Mouse (Mus musculus) megakaryocyte-erythroid progenitor cell, adult 5-6 weeks (primary cell): ENCODE results near the gene Dbp. TPM values are rescaled to one million over a fixed set of nuclear protein-coding genes. Genes with fewer than 3 reads are reported as not detected.

Source experiments
- ATAC-seq: replicated peaks from 2 replicates; pipeline ENCODE4 v1.8.0; 2016; ENCODE audit warnings: mild to moderate bottlenecking, inconsistent platforms; ENCODE audit not compliant: severe bottlenecking, poor library complexity, low FRiP score, low TSS enrichment
- total RNA-seq, 2 experiments: library from RNA; stranded (forward) in 1 of 2; stranded (reverse) in 1 of 2; fragments of 200-1000, 215-1000 nt in 1 of 2; fragments of >200 nt in 1 of 2; fragmentation: Nextera tagmentation in 1 of 2; gene quantifications; 2 replicates each; pipeline ENCODE4 v1.2.3; 2014 to 2017

The Dbp gene
- total RNA-seq, 2 experiments from 2014 or later, result 5.6 to 7.1 TPM

DNA sequence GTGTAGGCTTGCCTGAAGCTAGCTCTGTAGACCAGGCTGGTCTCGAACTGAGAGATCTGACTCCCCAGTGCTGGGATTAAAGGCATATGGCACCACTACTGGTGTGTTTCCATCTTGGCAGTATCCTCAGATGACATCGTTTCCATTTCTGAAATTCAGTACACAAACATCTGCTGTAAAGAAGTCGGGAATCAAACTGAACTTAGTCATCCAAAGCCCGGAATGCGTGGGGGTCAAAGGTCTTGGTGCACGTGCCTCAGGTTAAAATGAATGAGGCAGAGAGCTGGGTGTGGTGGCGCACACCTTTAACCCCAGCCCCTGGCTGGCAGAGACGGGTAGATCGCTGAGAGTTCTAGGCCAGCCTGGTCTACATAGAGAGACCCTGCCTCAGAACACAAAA, 45.3 kb downstream of the Dbp start:
- no peak for ATAC-seq

DNA sequence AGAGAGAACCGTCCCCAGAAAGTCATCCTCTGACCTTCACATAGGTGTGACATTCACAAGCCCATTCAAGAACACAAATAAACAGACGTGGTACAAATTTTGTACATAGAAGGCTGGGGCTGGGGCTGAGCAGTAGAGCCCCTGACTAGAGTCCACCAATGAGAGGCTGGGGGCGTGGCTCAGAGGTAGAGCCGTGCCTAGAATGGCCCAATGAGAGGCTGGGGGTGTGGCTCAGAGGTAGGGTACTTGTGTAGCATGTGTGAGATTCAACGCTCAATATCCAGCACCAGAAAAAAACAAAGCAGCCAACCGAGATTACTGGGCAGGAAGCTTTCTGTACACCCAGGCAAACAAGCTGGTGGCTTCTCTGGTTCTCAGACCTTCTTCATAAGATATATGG, 50.8 kb downstream of the Dbp start:
- ATAC-seq, result no peak

DNA sequence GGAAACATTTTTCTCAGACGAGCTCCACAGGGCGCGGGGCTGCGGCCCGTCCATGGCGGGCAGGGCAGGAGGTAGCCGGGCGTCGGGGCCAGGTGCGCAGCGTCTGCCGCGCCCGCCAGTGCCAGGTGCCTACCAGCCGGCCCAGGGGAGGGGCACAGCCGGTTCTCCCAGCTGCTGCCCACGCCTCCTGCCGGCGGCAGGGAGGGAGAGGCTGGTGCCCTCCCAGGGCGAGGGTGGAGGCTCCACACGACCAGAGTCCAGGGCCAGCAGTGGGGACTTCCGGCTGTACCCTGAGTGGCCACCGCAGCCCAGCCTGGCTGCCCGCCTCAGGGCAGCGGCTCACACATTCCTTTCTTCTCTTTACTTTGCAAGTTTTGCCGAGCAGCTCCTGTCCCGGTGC, 54.5 kb downstream of the Dbp start:
- no peak for ATAC-seq

Other genes starting within 250 kb of the Dbp start
Only the 30 nearest of the 34 such genes appear.
- not detected in 2 replicates for gene Gm45808, start 218.3 kb upstream of the Dbp start, total RNA-seq (2014; fragmentation: Nextera tagmentation)
- gene Gm45808, start 218.3 kb upstream of the Dbp start, total RNA-seq (2017), result not detected in 2 replicates
- 1.9 and 2.5 TPM in 2 replicates for gene Dhdh, start 216.3 kb upstream of the Dbp start, total RNA-seq (2014; fragmentation: Nextera tagmentation)
- 1.8 and 3.5 TPM in 2 replicates for gene Dhdh, start 216.3 kb upstream of the Dbp start, total RNA-seq (2017)
- gene Nucb1, start 194.7 kb upstream of the Dbp start, total RNA-seq (2014; fragmentation: Nextera tagmentation), result 100 and 140 TPM in 2 replicates
- 285 and 323 TPM in 2 replicates for gene Nucb1, start 194.7 kb upstream of the Dbp start, total RNA-seq (2017)
- gene Ppp1r15a, start 178.8 kb upstream of the Dbp start, total RNA-seq (2014; fragmentation: Nextera tagmentation), result 35.5 and 79.3 TPM in 2 replicates
- 161 and 186 TPM in 2 replicates for gene Ppp1r15a, start 178.8 kb upstream of the Dbp start, total RNA-seq (2017)
- 0.27 TPM in 1 of 2 replicates, not detected in the other for gene Plekha4, start 178.8 kb upstream of the Dbp start, total RNA-seq (2014; fragmentation: Nextera tagmentation)
- not detected in 2 replicates for gene Plekha4, start 178.8 kb upstream of the Dbp start, total RNA-seq (2017)
- not detected in 2 replicates for gene Hsd17b14, start 150.2 kb upstream of the Dbp start, total RNA-seq (2014; fragmentation: Nextera tagmentation)
- gene Hsd17b14, start 150.2 kb upstream of the Dbp start, total RNA-seq (2017), result not detected in 2 replicates
- 81.0 and 92.5 TPM in 2 replicates for gene Bcat2, start 134.9 kb upstream of the Dbp start, total RNA-seq (2014; fragmentation: Nextera tagmentation)
- gene Bcat2, start 134.9 kb upstream of the Dbp start, total RNA-seq (2017), result 23.3 and 50.0 TPM in 2 replicates
- not detected in 2 replicates for gene Fgf21, start 89.6 kb upstream of the Dbp start, total RNA-seq (2014; fragmentation: Nextera tagmentation)
- gene Fgf21, start 89.6 kb upstream of the Dbp start, total RNA-seq (2017), result not detected in 2 replicates
- not detected in 2 replicates for gene Fut1, start 87.8 kb upstream of the Dbp start, total RNA-seq (2014; fragmentation: Nextera tagmentation)
- not detected in 2 replicates for gene Fut1, start 87.8 kb upstream of the Dbp start, total RNA-seq (2017)
- gene Izumo1, start 83.3 kb upstream of the Dbp start, total RNA-seq (2014; fragmentation: Nextera tagmentation), result not detected in 2 replicates
- gene Izumo1, start 83.3 kb upstream of the Dbp start, total RNA-seq (2017), result not detected in 2 replicates
- gene Rasip1, start 77.6 kb upstream of the Dbp start, total RNA-seq (2014; fragmentation: Nextera tagmentation), result not detected in 2 replicates
- not detected in 2 replicates for gene Rasip1, start 77.6 kb upstream of the Dbp start, total RNA-seq (2017)
- gene Mamstr, start 65.1 kb upstream of the Dbp start, total RNA-seq (2014; fragmentation: Nextera tagmentation), result not detected in 2 replicates
- gene Mamstr, start 65.1 kb upstream of the Dbp start, total RNA-seq (2017), result not detected in 2 replicates
- not detected in 2 replicates for gene Fut2, start 38.7 kb upstream of the Dbp start, total RNA-seq (2014; fragmentation: Nextera tagmentation)
- gene Fut2, start 38.7 kb upstream of the Dbp start, total RNA-seq (2017), result not detected in 2 replicates
- gene Ntn5, start 21.1 kb upstream of the Dbp start, total RNA-seq (2014; fragmentation: Nextera tagmentation), result not detected in 2 replicates
- gene Ntn5, start 21.1 kb upstream of the Dbp start, total RNA-seq (2017), result not detected in 2 replicates
- not detected in 2 replicates for gene Sec1, start 10.7 kb upstream of the Dbp start, total RNA-seq (2014; fragmentation: Nextera tagmentation)
- gene Sec1, start 10.7 kb upstream of the Dbp start, total RNA-seq (2017), result not detected in 2 replicates
- not detected in 2 replicates for gene Car11, start 5.2 kb upstream of the Dbp start, total RNA-seq (2014; fragmentation: Nextera tagmentation)
- gene Car11, start 5.2 kb upstream of the Dbp start, total RNA-seq (2017), result not detected in 2 replicates
- 2,679 and 3,223 TPM in 2 replicates for gene Rpl18, start 10.4 kb downstream of the Dbp start, total RNA-seq (2014; fragmentation: Nextera tagmentation)
- gene Rpl18, start 10.4 kb downstream of the Dbp start, total RNA-seq (2017), result 1,594 and 2,062 TPM in 2 replicates
- 16.3 and 19.8 TPM in 2 replicates for gene Sphk2, start 12.9 kb downstream of the Dbp start, total RNA-seq (2014; fragmentation: Nextera tagmentation)
- 7.5 and 7.8 TPM in 2 replicates for gene Sphk2, start 12.9 kb downstream of the Dbp start, total RNA-seq (2017)
- gene Fam83e, start 16.1 kb downstream of the Dbp start, total RNA-seq (2014; fragmentation: Nextera tagmentation), result 1.1 and 2.1 TPM in 2 replicates
- 0.61 and 2.9 TPM in 2 replicates for gene Fam83e, start 16.1 kb downstream of the Dbp start, total RNA-seq (2017)
- not detected in 2 replicates for gene Spaca4, start 20.7 kb downstream of the Dbp start, total RNA-seq (2014; fragmentation: Nextera tagmentation)
- not detected in 2 replicates for gene Spaca4, start 20.7 kb downstream of the Dbp start, total RNA-seq (2017)
- not detected in 2 replicates for gene Lmtk3, start 78.7 kb downstream of the Dbp start, total RNA-seq (2014; fragmentation: Nextera tagmentation)
- gene Lmtk3, start 78.7 kb downstream of the Dbp start, total RNA-seq (2017), result not detected in 2 replicates
- 0.84 TPM in 1 of 2 replicates, not detected in the other for gene Sult2b1, start 79.6 kb downstream of the Dbp start, total RNA-seq (2014; fragmentation: Nextera tagmentation)
- not detected in 2 replicates for gene Sult2b1, start 79.6 kb downstream of the Dbp start, total RNA-seq (2017)
- gene Cyth2, start 109.5 kb downstream of the Dbp start, total RNA-seq (2014; fragmentation: Nextera tagmentation), result 27.2 and 30.8 TPM in 2 replicates
- gene Cyth2, start 109.5 kb downstream of the Dbp start, total RNA-seq (2017), result 36.9 and 38.0 TPM in 2 replicates
- gene Kcnj14, start 119.7 kb downstream of the Dbp start, total RNA-seq (2014; fragmentation: Nextera tagmentation), result not detected in 2 replicates
- not detected in 2 replicates for gene Kcnj14, start 119.7 kb downstream of the Dbp start, total RNA-seq (2017)
- gene Grwd1, start 125.9 kb downstream of the Dbp start, total RNA-seq (2014; fragmentation: Nextera tagmentation), result 45.7 and 67.7 TPM in 2 replicates
- gene Grwd1, start 125.9 kb downstream of the Dbp start, total RNA-seq (2017), result 22.1 and 39.4 TPM in 2 replicates
- 76.7 and 91.3 TPM in 2 replicates for gene Kdelr1, start 167.7 kb downstream of the Dbp start, total RNA-seq (2014; fragmentation: Nextera tagmentation)
- gene Kdelr1, start 167.7 kb downstream of the Dbp start, total RNA-seq (2017), result 44.4 and 50.2 TPM in 2 replicates
- 0.92 TPM in 1 of 2 replicates, not detected in the other for gene Grin2d, start 173.3 kb downstream of the Dbp start, total RNA-seq (2014; fragmentation: Nextera tagmentation)
- gene Grin2d, start 173.3 kb downstream of the Dbp start, total RNA-seq (2017), result 0.23 TPM in 1 of 2 replicates, not detected in the other
- gene Syngr4, start 191.6 kb downstream of the Dbp start, total RNA-seq (2014; fragmentation: Nextera tagmentation), result not detected in 2 replicates
- not detected in 2 replicates for gene Syngr4, start 191.6 kb downstream of the Dbp start, total RNA-seq (2017)
- gene Tmem143, start 191.9 kb downstream of the Dbp start, total RNA-seq (2014; fragmentation: Nextera tagmentation), result 9.1 and 10.3 TPM in 2 replicates
- gene Tmem143, start 191.9 kb downstream of the Dbp start, total RNA-seq (2017), result 7.3 and 11.3 TPM in 2 replicates
- 167 and 180 TPM in 2 replicates for gene Emp3, start 216.3 kb downstream of the Dbp start, total RNA-seq (2014; fragmentation: Nextera tagmentation)
- 109 and 112 TPM in 2 replicates for gene Emp3, start 216.3 kb downstream of the Dbp start, total RNA-seq (2017)